Mouse (Mus musculus): Measurements from ENCODE around the gene Cyp2u1.

DNA sequence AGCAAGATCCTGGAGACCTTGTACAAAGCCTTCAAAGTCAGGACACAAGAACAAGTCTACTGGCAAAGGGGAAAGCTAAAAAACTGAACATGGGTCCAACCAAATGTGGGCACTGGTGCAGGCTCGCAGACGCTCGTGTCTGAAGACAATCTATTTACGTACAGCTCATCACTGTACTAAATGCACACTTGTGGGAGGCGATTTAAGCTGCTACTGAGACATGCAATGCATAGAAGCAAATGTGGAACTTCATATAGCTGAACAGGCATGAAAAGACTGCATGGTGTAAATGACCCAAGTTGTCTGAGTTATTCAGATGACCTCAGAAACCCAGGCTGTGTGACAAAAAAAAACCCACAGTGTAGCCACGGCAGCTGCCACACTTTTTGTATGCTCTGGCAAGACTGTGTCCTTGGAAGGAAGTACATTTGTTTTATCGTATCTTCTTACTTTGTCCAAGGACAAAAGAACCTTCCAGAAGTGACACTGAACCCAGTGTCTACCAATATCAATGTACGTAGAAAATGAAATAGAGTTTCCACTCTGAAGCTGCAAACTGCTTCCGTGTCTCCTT is 43.5 kb downstream of the Cyp2u1 start:
- TF ChIP-seq POLR2A (IDR thresholded peaks at IDR 0.05; ENCODE audit: low read depth, low read length) (no peak), CTCF (IDR thresholded peaks at IDR 0.05; ENCODE audit: extremely low read depth, insufficient read depth, insufficient read length, insufficient replicate concordance) (no peak)
